Mouse (Mus musculus) liver, adult 2 months (tissue): ENCODE measurements at regions not wholly inside any gene's neighbourhood (a gene's known extent, or its start where the extent isn't known, plus 50 kb on each side); places are given as distances from the start of the nearest gene placed in this dataset.

Experiments used
- DNase-seq: peaks from one replicate; pipeline ENCODE4 v3.0.0-alpha.2; 2011; ENCODE audit warnings: low read depth, low spot score; ENCODE audit errors: extremely low read depth
- H3K27ac ChIP-seq: fragments of 200-500 bp; replicated peaks from 2 replicates; pipeline ENCODE4 v1.5.1; 2012; ENCODE audit warnings: low read depth, mild to moderate bottlenecking, control low read depth, inconsistent platforms, low read length; ENCODE audit not compliant: insufficient read depth
- H3K27me3 ChIP-seq: fragments of 200-500 bp; 2 replicates; pipeline ENCODE4 v1.6.1; 2012; ENCODE audit warnings: mild to moderate bottlenecking, moderate library complexity, low read length, inconsistent platforms; ENCODE audit not compliant: control insufficient read depth, insufficient read depth
- H3K36me3 ChIP-seq: fragments of 200-500 bp; 2 replicates; pipeline ENCODE4 v1.6.1; 2012; ENCODE audit warnings: low read length, inconsistent platforms; ENCODE audit not compliant: control insufficient read depth, insufficient read depth
- H3K4me1 ChIP-seq: fragments of 200-500 bp; 2 replicates; pipeline ENCODE4 v1.6.1; 2011; ENCODE audit warnings: low read length; ENCODE audit not compliant: control insufficient read depth, insufficient read depth
- H3K4me3 ChIP-seq: fragments of 200-500 bp; 2 replicates; pipeline ENCODE4 v1.5.1; 2011; ENCODE audit warnings: low read depth, mild to moderate bottlenecking, control low read depth, low read length, moderate library complexity; ENCODE audit not compliant: insufficient read depth
- H3K79me2 ChIP-seq: fragments of 200-500 bp; 2 replicates; pipeline ENCODE4 v1.6.1; 2012; ENCODE audit warnings: inconsistent platforms, mild to moderate bottlenecking, low read length, moderate library complexity; ENCODE audit not compliant: control insufficient read depth, insufficient read depth
- H3K9ac ChIP-seq: fragments of 200-500 bp; 2 replicates; pipeline ENCODE4 v1.6.1; 2012; ENCODE audit warnings: low read depth, mild to moderate bottlenecking, control low read depth, inconsistent platforms, low read length
- CTCF ChIP-seq: fragments of 200-500 bp; IDR thresholded peaks from 2 replicates; pipeline ENCODE4 v1.5.1; 2011; ENCODE audit warnings: low read depth, low read length, control low read depth
- POLR2A ChIP-seq: fragments of 200-500 bp; IDR thresholded peaks from 2 replicates; pipeline ENCODE4 v1.6.1; 2011; ENCODE audit warnings: low read length, control low read depth; ENCODE audit not compliant: insufficient read depth; ENCODE audit errors: extremely low read depth
- WGBS: fragments of 180-500 bp; shearing (Covaris S2); methylation state at CpG from one replicate; pipeline ENCODE4 v1.1.7; 2018; 5-methylcytosine and 5-hydroxymethylcytosine counted together

DNA sequence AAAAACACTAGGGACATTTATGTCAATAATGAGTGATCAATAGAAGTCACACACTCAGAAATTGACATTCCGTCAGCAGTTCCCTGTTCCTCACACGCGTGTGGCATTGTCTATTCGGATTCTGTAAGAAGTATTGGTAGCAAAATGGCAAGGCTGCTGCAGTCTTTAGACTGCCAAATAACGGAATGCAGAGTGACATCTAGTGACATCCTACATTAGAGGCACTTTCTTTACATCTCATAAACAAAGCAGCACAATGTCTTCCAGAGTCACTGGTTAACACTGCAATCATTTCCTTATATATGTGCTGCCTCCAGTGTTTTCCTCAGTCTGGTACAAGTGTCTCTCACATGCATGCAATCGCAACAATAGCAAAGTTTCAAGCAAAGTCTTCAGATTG lies 342.9 kb downstream of the Rpl36a-ps1 start:
- Histone ChIP-seq H3K4me1 (no peaks in the 10 kb centered on the region), H3K36me3 (no peaks in the 10 kb centered on the region), H3K27me3 (no peaks in the 10 kb centered on the region), H3K27ac (no peak overlapping the region), H3K79me2 (no peaks in the 10 kb centered on the region), H3K9ac (no peak overlapping the region), H3K4me3 (no peak overlapping the region)
- TF ChIP-seq CTCF (no peak), POLR2A (no peak)
- DNase-seq = no peak
- 76% methylated on average over 6 of the region's 6 CpGs for WGBS

DNA sequence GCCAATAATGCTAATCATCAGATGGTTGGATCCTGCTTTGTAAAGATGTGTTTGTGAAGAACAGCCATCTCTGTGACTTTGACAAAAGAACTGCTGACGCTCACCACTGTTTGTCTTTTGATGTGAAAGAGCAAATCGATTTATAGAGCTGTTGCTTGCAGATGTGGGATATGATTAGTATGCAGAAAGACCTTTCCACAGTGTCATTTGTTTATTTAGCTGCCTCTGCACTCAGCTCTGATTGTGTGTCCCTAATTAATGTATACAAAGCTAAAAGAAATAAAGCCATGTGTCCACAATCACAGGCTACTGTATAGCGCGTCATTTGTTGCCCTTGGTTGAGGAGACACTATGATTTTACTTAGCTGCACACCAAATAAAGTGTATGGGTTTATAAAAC lies 343.6 kb downstream of the Rpl36a-ps1 start:
- no peak for TF ChIP-seq POLR2A
- TF ChIP-seq CTCF = no peak
- 71% methylated on average over 4 of the region's 4 CpGs for WGBS
- no peak overlapping the region for H3K27ac ChIP-seq
- H3K4me3 ChIP-seq = no peak overlapping the region
- H3K79me2 ChIP-seq = no peaks in the 10 kb centered on the region
- no peak overlapping the region for H3K9ac ChIP-seq
- no peaks in the 10 kb centered on the region for H3K27me3 ChIP-seq
- H3K4me1 ChIP-seq = no peaks in the 10 kb centered on the region
- H3K36me3 ChIP-seq = no peaks in the 10 kb centered on the region
- DNase-seq = no peak

DNA sequence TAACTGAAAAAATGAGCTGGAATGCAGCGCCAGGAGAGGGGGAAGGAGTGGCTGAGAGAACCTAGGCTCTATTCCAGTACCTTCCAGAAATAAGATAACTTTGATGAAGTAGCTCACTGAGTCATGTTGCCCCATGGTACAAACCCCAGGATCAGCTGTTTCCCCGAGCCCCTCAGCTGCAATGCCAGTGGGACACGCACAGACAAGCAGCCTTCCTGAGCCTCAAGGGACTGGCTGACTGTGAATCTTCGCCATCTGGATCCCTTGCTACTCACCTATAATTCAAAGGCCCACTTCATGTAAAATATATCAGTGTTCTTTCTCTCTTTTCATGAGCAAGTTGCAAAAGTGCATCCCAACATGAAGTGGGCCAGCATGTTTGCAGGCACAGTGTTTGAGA lies 346.5 kb downstream of the Rpl36a-ps1 start:
- Histone ChIP-seq H3K4me3 (no peak overlapping the region), H3K79me2 (no peaks in the 10 kb centered on the region), H3K27me3 (no peaks in the 10 kb centered on the region), H3K9ac (no peak overlapping the region), H3K36me3 (no peaks in the 10 kb centered on the region), H3K27ac (no peak overlapping the region), H3K4me1 (no peaks in the 10 kb centered on the region)
- WGBS = 64% methylated on average over 4 of the region's 4 CpGs
- TF ChIP-seq CTCF (no peak), POLR2A (no peak)
- no peak for DNase-seq

DNA sequence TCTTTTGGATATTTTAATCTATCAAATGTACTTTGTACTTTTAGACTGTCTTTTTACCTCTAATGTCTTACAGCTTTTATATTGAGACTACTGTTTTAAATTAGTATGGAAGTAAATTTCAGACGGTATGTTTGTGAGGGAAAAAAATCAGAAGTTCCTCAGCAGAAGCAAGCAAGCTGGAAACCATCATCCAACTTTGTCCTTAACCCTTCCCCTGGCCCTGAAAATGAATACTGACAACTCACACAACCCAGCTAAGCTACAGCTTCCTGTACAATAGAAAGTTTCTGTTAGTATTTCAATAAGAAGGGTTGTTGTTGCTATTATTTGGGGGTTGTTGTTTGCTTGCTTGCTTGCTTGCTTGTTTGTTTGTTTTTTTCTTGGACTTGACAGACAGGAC lies 350.4 kb downstream of the Rpl36a-ps1 start:
- TF ChIP-seq POLR2A = no peak
- TF ChIP-seq CTCF = no peak
- DNase-seq = no peak
- H3K4me3 ChIP-seq = no peak overlapping the region
- no peak overlapping the region for H3K27ac ChIP-seq
- H3K79me2 ChIP-seq = no peaks in the 10 kb centered on the region
- 69% methylated on average over 1 of the region's 1 CpGs for WGBS
- no peaks in the 10 kb centered on the region for H3K36me3 ChIP-seq
- H3K9ac ChIP-seq = no peak overlapping the region
- H3K4me1 ChIP-seq = no peaks in the 10 kb centered on the region
- H3K27me3 ChIP-seq = no peaks in the 10 kb centered on the region

DNA sequence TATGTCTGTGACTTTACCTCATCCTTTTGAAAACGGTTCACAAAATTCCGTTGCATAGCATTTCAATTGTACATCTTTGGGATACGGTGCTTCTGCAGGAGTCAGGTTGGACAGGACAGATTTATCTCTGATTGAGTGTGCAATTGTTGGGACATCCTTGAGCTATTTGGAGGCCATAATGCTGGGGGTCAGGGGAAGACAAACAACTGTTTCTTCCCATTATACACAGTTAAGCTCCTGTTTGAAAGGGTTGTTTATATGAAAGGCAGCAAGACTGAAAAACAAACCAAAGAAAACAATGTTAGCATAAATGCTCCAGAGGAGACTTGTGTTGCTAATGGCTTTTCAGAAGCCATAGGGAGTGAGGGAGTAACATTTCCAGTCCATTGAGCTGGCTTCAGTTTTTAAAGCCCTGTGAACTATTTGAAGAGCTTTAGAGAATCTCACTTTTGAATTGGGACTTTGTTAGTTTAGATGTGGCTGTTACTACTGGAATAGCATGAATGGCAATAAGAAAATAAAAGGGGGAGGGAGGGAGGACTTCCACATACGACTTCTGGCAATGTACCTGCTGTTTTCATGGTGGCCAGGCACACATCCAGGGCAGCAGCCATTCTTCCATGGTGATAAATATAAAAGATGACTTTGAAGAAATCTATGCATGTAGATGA lies 351.3 kb downstream of the Rpl36a-ps1 start:
- Histone ChIP-seq H3K79me2 (no peaks in the 10 kb centered on the region), H3K4me3 (no peak overlapping the region), H3K27ac (no peak overlapping the region), H3K4me1 (no peaks in the 10 kb centered on the region), H3K9ac (no peak overlapping the region), H3K36me3 (no peaks in the 10 kb centered on the region), H3K27me3 (no peaks in the 10 kb centered on the region)
- WGBS = 69% methylated on average over 4 of the region's 4 CpGs
- DNase-seq = no peak
- TF ChIP-seq POLR2A = no peak

DNA sequence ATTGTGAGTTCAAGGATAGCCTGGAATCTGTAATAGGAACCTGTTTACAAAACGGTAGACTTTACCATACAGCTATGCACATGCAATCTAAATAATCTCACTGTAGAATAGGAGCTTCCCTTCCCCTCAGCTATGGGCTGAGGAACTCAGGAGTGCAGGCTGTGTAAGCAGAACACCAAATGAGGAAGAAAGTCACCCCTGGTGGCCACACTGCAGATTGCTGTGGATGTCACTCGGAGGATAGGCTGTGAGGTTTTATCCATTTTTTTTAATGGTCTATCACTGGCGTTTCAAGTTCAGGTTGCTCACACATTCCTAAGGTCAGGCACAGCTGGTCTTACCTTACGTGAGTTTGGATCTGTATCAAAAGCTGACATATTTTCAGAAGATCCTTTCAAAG lies 365.1 kb downstream of the Rpl36a-ps1 start:
- Histone ChIP-seq H3K79me2 (no peaks in the 10 kb centered on the region), H3K4me1 (no peaks in the 10 kb centered on the region), H3K27ac (no peak overlapping the region), H3K36me3 (no peaks in the 10 kb centered on the region), H3K9ac (no peak overlapping the region), H3K27me3 (no peaks in the 10 kb centered on the region; the same call in 1 of the 2 replicates), H3K4me3 (no peak overlapping the region)
- WGBS = 74% methylated on average over 4 of the region's 4 CpGs
- no peak for DNase-seq
- no peak; the same call in 1 of the 2 replicates for TF ChIP-seq CTCF
- TF ChIP-seq POLR2A = no peak
